8 mouse cellular contexts compared by ENCODE assay signal in genomic region chr15:100443126-100443922, GRCm38 (mm10). TPM values are rescaled to one million over a fixed set of nuclear protein-coding genes. Genes with fewer than 3 reads are reported as not detected.
DNase-seq lines count a peak whose midpoint lies in the region; ATAC-seq and TF ChIP-seq lines count a peak whose summit lies in the region.

No protein-coding gene starts in this region.

- TF ChIP-seq EP300 in MEL (IDR thresholded peaks at IDR 0.05; ENCODE audit: low read depth in 1 of 2, low read length in 2 of 2), result peak; percentile 83 to 87

- TF ChIP-seq POLR2A in MEL (IDR thresholded peaks at IDR 0.05; ENCODE audit: control insufficient read depth in 1 of 2, insufficient read depth in 1 of 2, low read depth in 1 of 2, low read length in 2 of 2, poor library complexity in 1 of 2), result peak in 1 of 2 experiments; percentile 79

- TF ChIP-seq RAD21 in MEL (IDR thresholded peaks at IDR 0.05; ENCODE audit: low read depth, low read length), result no peak

- H3K79me2 ChIP-seq in MEL (ENCODE audit: control insufficient read depth, insufficient read depth, low read length, poor library complexity), result no peaks in the 10 kb centered on the region

- peak overlapping the region; percentile 67 to 78 for H3K4me3 ChIP-seq in MEL (ENCODE audit: control insufficient read depth in 1 of 2, insufficient read depth in 1 of 2, low read depth in 2 of 2, low read length in 2 of 2)
- peak overlapping the region; percentile 57 for H3K4me3 ChIP-seq in hindbrain, embryonic 10.5 days
- H3K4me3 ChIP-seq in lung, embryonic 15.5 days, result peak overlapping the region; percentile 44

- no peaks in the 10 kb centered on the region for H3K27me3 ChIP-seq in MEL (ENCODE audit: control insufficient read depth in 1 of 2, insufficient read depth in 2 of 2, low read length in 2 of 2)
- no peaks in the 10 kb centered on the region for H3K27me3 ChIP-seq in hindbrain, embryonic 10.5 days (ENCODE audit: insufficient read depth, poor library complexity, severe bottlenecking)
- H3K27me3 ChIP-seq in lung, embryonic 15.5 days, result no peaks in the 10 kb centered on the region

- H3K9ac ChIP-seq in MEL (ENCODE audit: control insufficient read depth, low read depth, low read length, poor library complexity, severe bottlenecking), result peak overlapping the region; percentile 74
- H3K9ac ChIP-seq in lung, embryonic 15.5 days, result peak overlapping the region; percentile 40

- H3K4me1 ChIP-seq in MEL (ENCODE audit: control insufficient read depth in 1 of 2, insufficient read depth in 2 of 2, low read length in 2 of 2), result peaks cover 3 to 13% of the 10 kb centered on the region in 2 experiments; a peak in 3 of 4 replicates
- peaks cover 15% of the 10 kb centered on the region for H3K4me1 ChIP-seq in hindbrain, embryonic 10.5 days (replicated peaks)
- peaks cover 7% of the 10 kb centered on the region for H3K4me1 ChIP-seq in lung, embryonic 15.5 days

- WGBS in hindbrain, embryonic 10.5 days, result 7% methylated on average over 30 of the region's 31 CpGs
- 2% methylated on average over 30 of the region's 31 CpGs for WGBS in lung, embryonic 15.5 days

- DNase-seq in MEL (ENCODE audit: low read depth, low spot score), result peak; percentile 99
- peak; percentile 86 for DNase-seq in cerebellum, adult 9-10 months
- peak; percentile 87 for DNase-seq in hindbrain, embryonic 10.5 days (ENCODE audit: low spot score)
- DNase-seq in layer of hippocampus, adult 9-10 months (ENCODE audit: low spot score), result peak; percentile 55
- peak; percentile 57 for DNase-seq in ovary, postnatal 14 days (ENCODE audit: low spot score)
- peak; percentile 84 to 88 for DNase-seq in thymus, postnatal 10 days (ENCODE audit: low spot score in 2 of 2)

- peak overlapping the region; percentile 52 for H3K4me2 ChIP-seq in lung, embryonic 15.5 days

- H3K27ac ChIP-seq in MEL (ENCODE audit: control insufficient read depth, low read depth, low read length), result peak overlapping the region; percentile 79
- peak overlapping the region; percentile 80 for H3K27ac ChIP-seq in hindbrain, embryonic 10.5 days
- peak overlapping the region; percentile 39 for H3K27ac ChIP-seq in lung, embryonic 15.5 days

- peaks cover 0 to 7% of the 10 kb centered on the region in 2 experiments; a peak in 2 of 4 replicates for H3K36me3 ChIP-seq in MEL (ENCODE audit: control insufficient read depth in 1 of 2, insufficient read depth in 2 of 2, low read length in 2 of 2)
- no peaks in the 10 kb centered on the region for H3K36me3 ChIP-seq in hindbrain, embryonic 10.5 days
- no peaks in the 10 kb centered on the region for H3K36me3 ChIP-seq in lung, embryonic 15.5 days

- no peaks in the 10 kb centered on the region for H3K9me3 ChIP-seq in MEL (replicated peaks; ENCODE audit: insufficient read depth, low read length)
- no peaks in the 10 kb centered on the region for H3K9me3 ChIP-seq in hindbrain, embryonic 10.5 days
- no peaks in the 10 kb centered on the region for H3K9me3 ChIP-seq in lung, embryonic 15.5 days

- TF ChIP-seq CTCF in MEL (IDR thresholded peaks at IDR 0.05 in 2 of 3, conservative IDR thresholded peaks at IDR 0.05 in 1 of 3; ENCODE audit: control insufficient read depth in 1 of 3, insufficient read depth in 1 of 3, low read depth in 2 of 3, low read length in 3 of 3, poor library complexity in 1 of 3, severe bottlenecking in 1 of 3), result no peak

- ATAC-seq in frontal cortex, adult (ENCODE audit: low TSS enrichment), result peak; percentile 98
- peak; percentile 95 for ATAC-seq in lung, embryonic 15.5 days (ENCODE audit: borderline replicate concordance, extremely low read depth, low FRiP score, low TSS enrichment)

TF ChIP-seq in MEL, 35 proteins besides CTCF, POLR2A, EP300 and RAD21 (continues in another document):
- no peak; the same call in 1 of the 2 replicates for TF ChIP-seq POLR2AphosphoS2 (IDR thresholded peaks at IDR 0.05; ENCODE audit: low read length)
- no peak for TF ChIP-seq GABPA (IDR thresholded peaks at IDR 0.05; ENCODE audit: low read depth, low read length)
- TF ChIP-seq MXI1 (IDR thresholded peaks at IDR 0.05; ENCODE audit: low read depth, low read length), result peak; percentile 66
- TF ChIP-seq MAZ (IDR thresholded peaks at IDR 0.05; ENCODE audit: low read depth, low read length), result no peak; the same call in 1 of the 2 replicates
- TF ChIP-seq NELFE (IDR thresholded peaks at IDR 0.05; ENCODE audit: low read depth, low read length), result peak; percentile 45; the same call in 1 of the 2 replicates
- no peak for TF ChIP-seq KAT2A (conservative IDR thresholded peaks at IDR 0.05; ENCODE audit: low read depth, low read length)
- TF ChIP-seq MYB (IDR thresholded peaks at IDR 0.05; ENCODE audit: low read depth, low read length), result peak; percentile 47; the same call in 1 of the 2 replicates
- TF ChIP-seq ETS1 (IDR thresholded peaks at IDR 0.05; ENCODE audit: low read depth, low read length), result peak; percentile 86
- no peak for TF ChIP-seq UBTF (IDR thresholded peaks at IDR 0.05; ENCODE audit: borderline replicate concordance, insufficient read depth, low read depth, low read length)
- TF ChIP-seq CHD2 (IDR thresholded peaks at IDR 0.05; ENCODE audit: low read length), result no peak
- TF ChIP-seq SIN3A (IDR thresholded peaks at IDR 0.05; ENCODE audit: low read length), result peak; percentile 73
- TF ChIP-seq HCFC1 (IDR thresholded peaks at IDR 0.05; ENCODE audit: low read depth, low read length), result peak; percentile 80
- TF ChIP-seq USF2 (IDR thresholded peaks at IDR 0.05; ENCODE audit: borderline replicate concordance in 1 of 2, insufficient read depth in 1 of 2, low read depth in 1 of 2, low read length in 2 of 2), result no peak
- TF ChIP-seq ZNF384 (IDR thresholded peaks at IDR 0.05; ENCODE audit: low read depth, low read length), result no peak; the same call in 1 of the 2 replicates
- peak; percentile 36; the same call in 1 of the 2 replicates for TF ChIP-seq BHLHE40 (IDR thresholded peaks at IDR 0.05; ENCODE audit: borderline replicate concordance, low read depth, low read length)
- no peak for TF ChIP-seq E2F4 (IDR thresholded peaks at IDR 0.05; ENCODE audit: borderline replicate concordance, low read depth, low read length)
- peak; percentile 76 for TF ChIP-seq RCOR1 (IDR thresholded peaks at IDR 0.05; ENCODE audit: low read depth, low read length)
- peak; percentile 41 for TF ChIP-seq USF1 (IDR thresholded peaks at IDR 0.05; ENCODE audit: low read depth, low read length)
- peak; percentile 50; the same call in 1 of the 2 replicates for TF ChIP-seq NRF1 (IDR thresholded peaks at IDR 0.05; ENCODE audit: insufficient read depth, low read depth, low read length, poor library complexity, severe bottlenecking)
- TF ChIP-seq MAFK (IDR thresholded peaks at IDR 0.05; ENCODE audit: borderline replicate concordance, low read depth, low read length), result no peak; the same call in 1 of the 2 replicates
- TF ChIP-seq ZMIZ1 (IDR thresholded peaks at IDR 0.05; ENCODE audit: low read depth, low read length), result no peak; the same call in 1 of the 2 replicates
- TF ChIP-seq ELF1 (IDR thresholded peaks at IDR 0.05; ENCODE audit: low read depth, low read length), result peak; percentile 80
- peak; percentile 91 for TF ChIP-seq TBP (IDR thresholded peaks at IDR 0.05; ENCODE audit: low read depth, low read length)
- TF ChIP-seq ZC3H11A (IDR thresholded peaks at IDR 0.05; ENCODE audit: low read depth, low read length), result no peak
- peak; percentile 96 for TF ChIP-seq GATA1 (IDR thresholded peaks at IDR 0.05; ENCODE audit: low read depth, low read length)
- TF ChIP-seq CHD1 (IDR thresholded peaks at IDR 0.05; ENCODE audit: low read depth, low read length), result no peak
- no peak for TF ChIP-seq MAX (IDR thresholded peaks at IDR 0.05; ENCODE audit: low read length)
- 0 out of 2 replicates have a peak, but pooled peaks have one; percentile 64 for TF ChIP-seq MYC (IDR thresholded peaks at IDR 0.05; ENCODE audit: low read depth, low read length)
- no peak for TF ChIP-seq ZKSCAN1 (IDR thresholded peaks at IDR 0.05; ENCODE audit: low read depth, low read length)
- peak; percentile 81 for TF ChIP-seq TCF12 (IDR thresholded peaks at IDR 0.05; ENCODE audit: low read depth, low read length)
- no peak for TF ChIP-seq JUND (IDR thresholded peaks at IDR 0.05; ENCODE audit: low read depth, low read length)
- TF ChIP-seq MEF2A (IDR thresholded peaks at IDR 0.05; ENCODE audit: extremely low read depth, insufficient replicate concordance, low read depth, low read length, poor library complexity, severe bottlenecking), result peak; percentile 76; the same call in 1 of the 2 replicates

RNA-seq across cellular contexts. Expression of gene Slc11a2, which starts 18.5 kb away (rescaled TPM):
- 52.7 and 69.0 TPM in 2 replicates for total RNA-seq in MEL (2012; rRNA removed)
- 100 to 1,000 TPM in 1 of 2 experiments, not detected in 1; 112 TPM for polyA plus RNA-seq in MEL (2012; ENCODE audit: insufficient read depth in 1 of 2, insufficient read length in 2 of 2, low read depth in 1 of 2, low replicate concordance in 2 of 2, missing spikeins in 1 of 2)
- 25.1 and 26.2 TPM in 2 replicates for polyA plus RNA-seq in hindbrain, embryonic 10.5 days (2016; fragmentation: Nextera tagmentation; extraction: Ambion mirVana)
- polyA plus RNA-seq in lung, embryonic 15.5 days (2015; fragmentation: Nextera tagmentation; extraction: Ambion mirVana), result 20.3 and 26.0 TPM in 2 replicates

RNA-seq across cellular contexts. Expression of gene Gm5475, which starts 21.4 kb away (rescaled TPM):
- total RNA-seq in MEL (2012; rRNA removed), result 0.15 TPM in 1 of 2 replicates, not detected in the other
- polyA plus RNA-seq in MEL (2012; ENCODE audit: insufficient read depth in 1 of 2, insufficient read length in 2 of 2, low read depth in 1 of 2, low replicate concordance in 2 of 2, missing spikeins in 1 of 2), result under 1 TPM in 1 of 2 experiments, not detected in 1; 0.14 TPM
- not detected in 2 replicates for polyA plus RNA-seq in hindbrain, embryonic 10.5 days (2016; fragmentation: Nextera tagmentation; extraction: Ambion mirVana)
- 0.06 and 0.09 TPM in 2 replicates for polyA plus RNA-seq in lung, embryonic 15.5 days (2015; fragmentation: Nextera tagmentation; extraction: Ambion mirVana)

RNA-seq across cellular contexts. Expression of gene Letmd1, which starts 25.5 kb away (rescaled TPM):
- total RNA-seq in MEL (2012; rRNA removed), result 30.1 and 38.8 TPM in 2 replicates
- polyA plus RNA-seq in MEL (2012; ENCODE audit: insufficient read depth in 1 of 2, insufficient read length in 2 of 2, low read depth in 1 of 2, low replicate concordance in 2 of 2, missing spikeins in 1 of 2), result 100 to 1,000 TPM in 1 of 2 experiments, 10 to 100 TPM in 1; 64.3 to 277 TPM
- 38.0 and 41.2 TPM in 2 replicates for polyA plus RNA-seq in hindbrain, embryonic 10.5 days (2016; fragmentation: Nextera tagmentation; extraction: Ambion mirVana)
- polyA plus RNA-seq in lung, embryonic 15.5 days (2015; fragmentation: Nextera tagmentation; extraction: Ambion mirVana), result 19.5 and 21.5 TPM in 2 replicates

RNA-seq across cellular contexts. Expression of gene Csrnp2, which starts 52.0 kb away (rescaled TPM):
- total RNA-seq in MEL (2012; rRNA removed), result 5.3 and 5.8 TPM in 2 replicates
- polyA plus RNA-seq in MEL (2012; ENCODE audit: insufficient read depth in 1 of 2, insufficient read length in 2 of 2, low read depth in 1 of 2, low replicate concordance in 2 of 2, missing spikeins in 1 of 2), result 1 to 10 TPM in 1 of 2 experiments, not detected in 1; 4.2 TPM
- polyA plus RNA-seq in hindbrain, embryonic 10.5 days (2016; fragmentation: Nextera tagmentation; extraction: Ambion mirVana), result 20.9 and 26.2 TPM in 2 replicates
- 12.5 and 12.7 TPM in 2 replicates for polyA plus RNA-seq in lung, embryonic 15.5 days (2015; fragmentation: Nextera tagmentation; extraction: Ambion mirVana)

Comparison
In these comparisons a context has a peak if more than half of its experiments do, and no peak if none do; other contexts are left out.
1. Peak in every context shown above with its lines: DNase-seq, ATAC-seq, H3K4me3 ChIP-seq and H3K27ac ChIP-seq.